Mouse (Mus musculus): Measurements from ENCODE around the gene Agbl4. TPM values are rescaled to one million over a fixed set of nuclear protein-coding genes. Genes with fewer than 3 reads are reported as not detected.

Gene Agbl4
- polyA plus RNA-seq, 1 experiment: 0.21 TPM

DNA sequence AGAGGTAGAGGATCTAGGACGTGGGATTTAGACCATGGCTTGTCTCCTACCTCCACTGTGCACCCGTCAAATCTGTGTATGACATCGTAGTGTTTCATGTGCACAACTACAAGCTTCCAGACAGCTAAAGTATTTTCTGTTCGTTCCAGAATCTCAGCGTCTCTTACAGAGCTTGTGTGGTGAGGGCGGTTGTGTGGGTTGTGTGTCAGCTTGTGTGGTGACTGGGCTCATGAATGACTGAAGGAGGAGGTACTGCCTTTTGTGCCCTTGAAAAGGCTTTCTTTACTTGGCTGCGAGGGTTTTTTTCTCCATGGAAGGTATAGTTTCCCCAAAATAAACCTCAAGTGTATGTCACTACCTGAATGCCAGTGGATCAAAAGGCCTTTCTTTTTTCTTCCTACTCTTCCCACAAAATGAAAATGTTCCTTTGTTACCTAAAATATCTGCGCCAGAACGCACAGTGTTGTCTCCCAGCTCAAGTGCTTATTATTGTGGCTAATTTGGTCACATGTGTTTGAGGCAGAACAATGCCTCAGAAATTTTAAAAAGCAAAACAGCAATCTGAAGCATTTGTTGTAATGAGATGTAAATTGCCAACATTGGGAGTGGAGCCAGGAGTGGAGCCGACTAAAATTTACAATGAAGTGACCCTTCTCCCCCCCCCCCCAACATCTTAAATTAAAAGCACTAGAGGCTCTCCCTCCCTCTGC, 1046.6 kb downstream of the Agbl4 start:
- no peak for TF ChIP-seq POLR2A (IDR thresholded peaks at IDR 0.05; ENCODE audit: borderline replicate concordance, extremely low read depth, low read depth, low read length)
- TF ChIP-seq CTCF (IDR thresholded peaks at IDR 0.05; ENCODE audit: insufficient read depth, low read length): no peak
- Histone ChIP-seq H3K4me1 (ENCODE audit: control insufficient read depth, insufficient read depth, low read length) (peaks cover 2% of the 10 kb centered on the region; the same call in 1 of the 2 replicates), H3K4me3 (replicated peaks; ENCODE audit: extremely low read depth, low read depth, low read length) (no peak overlapping the region)
- WGBS: 79% methylated on average over 10 of the region's 10 CpGs
- no peak for DNase-seq

GRCm38 (mm10) chr4:111444616-111445160, 1047.2 kb downstream of the Agbl4 start:
- 63% methylated on average over 1 of the region's 1 CpGs for WGBS
- Histone ChIP-seq H3K4me3 (replicated peaks; ENCODE audit: extremely low read depth, low read depth, low read length) (no peak overlapping the region), H3K4me1 (ENCODE audit: control insufficient read depth, insufficient read depth, low read length) (peaks cover 2% of the 10 kb centered on the region; the same call in 1 of the 2 replicates)
- TF ChIP-seq CTCF (IDR thresholded peaks at IDR 0.05; ENCODE audit: insufficient read depth, low read length) (no peak), POLR2A (IDR thresholded peaks at IDR 0.05; ENCODE audit: borderline replicate concordance, extremely low read depth, low read depth, low read length) (no peak)
- DNase-seq: no peak

- DNase-seq: no peak
- H3K4me3 ChIP-seq (replicated peaks; ENCODE audit: extremely low read depth, low read depth, low read length): no peak overlapping the region
- WGBS: 85% methylated on average over 3 of the region's 3 CpGs
- TF ChIP-seq CTCF (IDR thresholded peaks at IDR 0.05; ENCODE audit: insufficient read depth, low read length) (no peak), POLR2A (IDR thresholded peaks at IDR 0.05; ENCODE audit: borderline replicate concordance, extremely low read depth, low read depth, low read length) (no peak)
- no peaks in the 10 kb centered on the region; the same call in 1 of the 2 replicates for H3K4me1 ChIP-seq (ENCODE audit: control insufficient read depth, insufficient read depth, low read length)
Observed at GRCm38 (mm10) chr4:111447918-111448317, 1050.5 kb downstream of the Agbl4 start.

DNA sequence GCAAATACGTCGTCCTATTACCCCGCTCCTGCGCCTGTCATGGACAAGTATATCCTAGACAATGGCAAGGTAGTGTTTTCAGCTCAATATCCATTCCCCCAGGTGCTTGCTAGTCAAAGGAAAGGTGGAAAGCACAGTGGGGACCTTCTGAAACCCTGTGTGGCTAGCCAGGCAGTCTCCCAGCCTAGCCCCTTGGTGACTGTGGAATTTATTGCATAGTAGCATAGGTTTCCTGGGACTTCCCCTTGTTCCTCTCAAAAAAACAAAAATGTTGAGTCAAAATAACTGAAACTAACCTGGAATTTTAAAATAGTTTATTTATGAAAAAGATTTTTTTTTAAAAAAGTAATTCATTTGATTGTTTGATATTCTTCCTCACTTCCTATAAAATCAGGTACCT, 1051.1 kb downstream of the Agbl4 start:
- Histone ChIP-seq H3K4me1 (ENCODE audit: control insufficient read depth, insufficient read depth, low read length) (no peaks in the 10 kb centered on the region; the same call in 1 of the 2 replicates), H3K4me3 (replicated peaks; ENCODE audit: extremely low read depth, low read depth, low read length) (no peak overlapping the region)
- TF ChIP-seq CTCF (IDR thresholded peaks at IDR 0.05; ENCODE audit: insufficient read depth, low read length) (no peak), POLR2A (IDR thresholded peaks at IDR 0.05; ENCODE audit: borderline replicate concordance, extremely low read depth, low read depth, low read length) (no peak)
- WGBS: 100% methylated on average over 4 of the region's 4 CpGs
- DNase-seq: no peak

DNA sequence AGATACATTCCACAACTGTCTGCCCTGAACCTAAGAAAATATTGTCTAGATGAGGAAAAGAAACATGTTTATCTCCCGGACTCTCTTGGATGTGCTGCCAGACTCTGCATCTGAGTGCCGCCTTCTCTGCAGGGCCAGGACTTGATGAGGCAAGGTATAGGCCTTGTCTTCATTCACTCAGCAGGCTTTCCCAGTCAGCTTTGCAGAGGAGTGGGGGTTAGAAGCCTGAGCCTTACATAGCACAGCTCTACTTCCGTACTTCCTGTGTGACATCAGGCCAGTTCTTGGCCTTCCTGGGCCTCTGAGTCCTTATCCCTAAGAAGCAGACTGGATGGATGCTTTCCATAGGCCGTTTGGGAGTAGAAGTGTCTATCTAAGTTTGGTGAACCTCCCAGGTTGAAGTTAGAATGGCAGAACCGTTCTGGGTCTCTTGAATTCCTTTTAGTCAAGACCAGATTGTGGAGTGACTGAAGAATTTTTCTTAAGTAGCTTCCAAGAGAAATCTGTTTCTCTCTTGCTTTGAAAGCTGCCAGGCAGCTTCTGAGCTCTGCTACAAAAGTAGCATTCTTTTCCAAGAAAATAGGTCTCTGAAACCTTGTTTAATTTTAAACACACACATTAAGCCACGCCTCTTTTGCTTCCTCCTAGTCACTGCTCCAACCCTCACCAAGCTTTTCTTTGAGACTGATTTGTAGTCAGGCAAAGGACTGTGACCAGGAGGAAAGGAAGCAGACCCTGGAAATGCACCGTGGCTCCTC, 1052.2 kb downstream of the Agbl4 start:
- 47% methylated on average over 7 of the region's 7 CpGs for WGBS
- no peak for DNase-seq
- no peaks in the 10 kb centered on the region; the same call in 1 of the 2 replicates for H3K4me1 ChIP-seq (ENCODE audit: control insufficient read depth, insufficient read depth, low read length)
- H3K4me3 ChIP-seq (replicated peaks; ENCODE audit: extremely low read depth, low read depth, low read length): no peak overlapping the region
- no peak for TF ChIP-seq POLR2A (IDR thresholded peaks at IDR 0.05; ENCODE audit: borderline replicate concordance, extremely low read depth, low read depth, low read length)
- no peak for TF ChIP-seq CTCF (IDR thresholded peaks at IDR 0.05; ENCODE audit: insufficient read depth, low read length)

GRCm38 (mm10) chr4:111451283-111451918, 1053.9 kb downstream of the Agbl4 start:
- no peak for DNase-seq
- Histone ChIP-seq H3K4me1 (ENCODE audit: control insufficient read depth, insufficient read depth, low read length) (no peaks in the 10 kb centered on the region; the same call in 1 of the 2 replicates), H3K4me3 (replicated peaks; ENCODE audit: extremely low read depth, low read depth, low read length) (no peak overlapping the region)
- 55% methylated on average over 7 of the region's 7 CpGs for WGBS
- TF ChIP-seq POLR2A (IDR thresholded peaks at IDR 0.05; ENCODE audit: borderline replicate concordance, extremely low read depth, low read depth, low read length) (no peak), CTCF (IDR thresholded peaks at IDR 0.05; ENCODE audit: insufficient read depth, low read length) (no peak)

GRCm38 (mm10) chr4:111452192-111452591, 1054.7 kb downstream of the Agbl4 start:
- Histone ChIP-seq H3K4me1 (ENCODE audit: control insufficient read depth, insufficient read depth, low read length) (no peaks in the 10 kb centered on the region; the same call in 1 of the 2 replicates), H3K4me3 (replicated peaks; ENCODE audit: extremely low read depth, low read depth, low read length) (no peak overlapping the region)
- TF ChIP-seq CTCF (IDR thresholded peaks at IDR 0.05; ENCODE audit: insufficient read depth, low read length) (no peak), POLR2A (IDR thresholded peaks at IDR 0.05; ENCODE audit: borderline replicate concordance, extremely low read depth, low read depth, low read length) (no peak)
- WGBS: 93% methylated on average over 5 of the region's 5 CpGs
- DNase-seq: no peak

- H3K4me1 ChIP-seq (ENCODE audit: control insufficient read depth, insufficient read depth, low read length): no peaks in the 10 kb centered on the region; the same call in 1 of the 2 replicates
- DNase-seq: no peak
- no peak for TF ChIP-seq CTCF (IDR thresholded peaks at IDR 0.05; ENCODE audit: insufficient read depth, low read length)
- TF ChIP-seq POLR2A (IDR thresholded peaks at IDR 0.05; ENCODE audit: borderline replicate concordance, extremely low read depth, low read depth, low read length): no peak
- H3K4me3 ChIP-seq (replicated peaks; ENCODE audit: extremely low read depth, low read depth, low read length): no peak overlapping the region
- 56% methylated on average over 3 of the region's 3 CpGs for WGBS
Observed at GRCm38 (mm10) chr4:111453275-111453674, 1055.8 kb downstream of the Agbl4 start.

- Histone ChIP-seq H3K4me1 (ENCODE audit: control insufficient read depth, insufficient read depth, low read length) (no peaks in the 10 kb centered on the region; the same call in 1 of the 2 replicates), H3K4me3 (replicated peaks; ENCODE audit: extremely low read depth, low read depth, low read length) (no peak overlapping the region)
- no peak for DNase-seq
- TF ChIP-seq POLR2A (IDR thresholded peaks at IDR 0.05; ENCODE audit: borderline replicate concordance, extremely low read depth, low read depth, low read length): no peak
- TF ChIP-seq CTCF (IDR thresholded peaks at IDR 0.05; ENCODE audit: insufficient read depth, low read length): no peak
- WGBS: 88% methylated on average over 5 of the region's 5 CpGs
Observed at GRCm38 (mm10) chr4:111455621-111456020, 1058.2 kb downstream of the Agbl4 start.
